Mouse (Mus musculus) spleen, postnatal 10 days (tissue): Measurements from ENCODE around the gene Astl.

ENCODE experiments used
- DNase-seq, 2 experiments: peaks; one replicate each; pipeline ENCODE4 v3.0.0; 2021 to 2022; ENCODE audit warnings: low spot score in 2 of 2

The Astl gene

DNA sequence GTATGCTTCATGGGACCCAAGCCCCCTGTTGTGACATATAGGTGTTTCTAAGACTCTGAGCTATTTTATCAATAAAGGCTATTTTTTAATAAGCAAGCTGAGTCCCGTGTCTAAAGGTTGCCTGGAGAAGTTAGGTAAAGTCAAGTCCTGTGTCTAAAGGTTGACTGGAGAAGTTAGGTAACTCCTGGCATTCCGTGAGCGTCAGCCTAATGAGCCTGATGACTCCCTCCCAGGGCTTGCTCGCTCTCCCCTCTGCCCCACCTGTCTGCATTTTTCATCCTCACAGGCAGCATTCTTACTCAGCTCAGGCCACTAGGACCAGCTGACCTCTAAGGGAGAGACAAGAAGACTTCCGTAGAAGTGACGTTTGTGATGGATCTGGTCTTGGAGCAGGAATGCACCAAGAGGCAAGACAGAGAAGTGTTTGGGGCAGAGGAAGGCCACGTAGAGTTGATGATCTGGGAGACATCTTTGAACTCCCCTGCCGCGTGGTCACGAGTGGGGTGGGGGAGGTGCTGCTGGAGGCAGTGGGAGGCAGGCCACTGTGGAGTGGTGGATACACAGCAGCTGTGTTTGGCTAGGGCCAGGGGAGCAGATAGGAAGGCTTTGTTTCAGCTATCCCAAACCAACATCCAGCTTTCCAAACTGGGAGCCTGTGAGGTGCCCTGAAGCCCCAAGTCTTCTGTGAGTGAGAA lies 28.8 kb downstream of the Astl start:
- DNase-seq, result no peak

DNA sequence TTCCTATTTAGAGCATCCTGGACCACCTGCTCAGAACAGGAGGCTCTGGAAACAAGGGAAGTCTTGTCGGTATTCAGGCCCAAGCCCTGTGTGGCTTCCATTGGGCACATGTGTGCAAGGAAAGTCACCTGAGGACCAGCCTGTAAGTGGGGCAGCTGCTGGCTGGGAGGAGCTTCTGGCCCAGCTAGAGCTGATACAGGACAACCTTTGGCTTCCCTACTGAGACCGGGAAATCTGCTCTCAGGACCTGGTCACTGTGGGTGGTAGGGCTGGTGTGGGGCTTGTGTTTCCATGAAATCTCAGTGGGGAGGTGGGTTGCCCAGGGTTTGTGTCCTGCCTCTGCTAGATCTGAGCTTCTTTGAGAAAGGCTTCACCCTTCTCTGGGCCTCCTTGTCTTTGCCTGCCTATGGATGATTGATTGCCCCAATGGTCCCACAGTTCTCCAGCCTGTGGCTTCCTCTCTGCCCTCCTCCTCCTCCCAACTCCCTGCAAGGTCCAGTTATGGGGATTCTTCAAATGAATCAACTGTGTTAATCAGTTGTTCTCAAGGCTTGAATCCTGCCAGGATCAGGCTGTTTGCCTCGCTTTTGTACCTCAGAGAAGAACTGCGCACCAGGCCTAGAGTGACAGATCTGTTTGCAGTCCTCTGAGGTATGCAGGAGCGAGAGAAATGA lies 31.4 kb downstream of the Astl start:
- DNase-seq, result no peak

DNA sequence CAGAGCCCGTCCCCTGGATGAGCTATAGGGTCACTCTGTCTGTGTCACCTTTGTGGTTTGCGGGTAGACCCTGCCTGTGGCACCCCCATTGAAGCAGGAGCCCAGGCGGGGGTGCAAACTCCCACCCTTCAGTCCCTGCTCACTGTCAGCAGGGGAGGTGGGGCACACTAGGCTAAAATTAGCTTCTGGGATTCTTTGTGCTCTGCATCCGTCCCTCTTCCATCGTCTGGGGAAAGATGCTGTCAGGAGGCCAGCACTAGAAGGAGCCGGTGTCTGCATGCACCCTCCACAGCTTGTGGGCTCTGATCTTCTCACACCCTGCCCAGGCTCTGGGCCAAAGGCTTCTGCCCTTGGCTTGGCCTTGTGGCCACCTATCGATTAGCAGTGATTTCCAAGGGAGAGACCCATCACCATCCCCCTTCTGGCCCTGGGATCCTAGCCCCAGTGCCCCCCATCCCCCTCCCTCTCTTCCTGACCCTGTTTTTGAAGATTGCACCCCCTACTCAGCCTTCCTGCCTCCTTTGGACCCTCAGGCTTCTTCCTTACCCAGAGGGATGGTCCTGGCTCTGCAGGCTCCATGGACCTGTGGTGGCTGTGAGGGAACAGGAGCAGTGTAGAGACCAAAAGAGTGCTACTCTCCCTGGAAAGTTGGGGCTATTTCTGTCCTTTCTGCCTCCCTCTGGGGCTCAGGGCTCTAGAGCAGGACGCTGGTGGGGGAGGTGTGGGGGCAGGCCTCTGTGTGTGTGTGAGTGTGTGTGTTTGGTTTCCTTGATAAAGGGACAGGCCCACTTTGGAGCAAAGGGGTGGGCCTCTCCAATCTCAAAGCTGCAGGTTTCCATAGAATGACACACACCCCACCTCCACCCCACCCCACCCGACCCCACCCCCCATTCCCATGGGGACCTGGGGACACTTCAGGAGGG lies 32.4 kb downstream of the Astl start:
- peak in 1 of 2 experiments; percentile 45 for DNase-seq

DNA sequence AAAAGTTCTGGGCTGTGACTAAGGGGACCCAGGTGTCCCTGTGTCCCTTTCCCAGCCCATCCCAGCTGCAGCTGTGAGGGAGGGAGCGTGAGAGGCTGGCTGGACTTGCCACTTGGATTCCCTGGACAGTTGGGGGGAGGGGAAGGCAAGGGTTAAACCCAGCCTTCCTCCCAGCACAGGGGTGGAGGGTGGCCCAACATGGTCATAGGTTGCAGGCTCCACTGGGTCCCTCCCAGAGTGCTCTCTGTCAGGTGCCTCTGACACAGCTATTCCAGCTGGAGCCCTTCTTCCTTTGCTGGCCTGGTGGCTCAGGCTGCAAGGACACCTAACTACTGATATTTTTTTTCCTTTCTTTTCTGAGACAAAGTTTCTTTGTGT lies 33.0 kb downstream of the Astl start:
- DNase-seq, result no peak

DNA sequence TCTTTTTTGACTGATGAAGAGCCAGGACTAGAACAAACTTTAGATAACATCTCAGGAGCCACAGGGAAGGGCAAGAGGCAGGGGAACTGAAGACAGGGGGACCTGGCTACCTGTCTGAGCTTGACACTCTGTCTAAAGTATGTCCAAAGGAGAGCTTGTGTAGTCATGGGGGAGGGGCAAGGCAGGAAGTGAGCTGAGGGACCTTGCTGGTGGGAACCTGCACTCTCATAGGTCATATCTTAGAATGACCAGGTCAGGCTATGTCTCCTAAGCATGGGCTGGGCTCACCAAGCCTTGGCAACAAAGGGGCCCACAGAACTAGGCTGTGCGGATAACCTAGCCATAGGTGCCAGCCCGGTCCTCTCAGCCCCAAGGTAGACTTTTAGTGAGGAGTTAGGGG lies 33.6 kb downstream of the Astl start:
- DNase-seq, result no peak

DNA sequence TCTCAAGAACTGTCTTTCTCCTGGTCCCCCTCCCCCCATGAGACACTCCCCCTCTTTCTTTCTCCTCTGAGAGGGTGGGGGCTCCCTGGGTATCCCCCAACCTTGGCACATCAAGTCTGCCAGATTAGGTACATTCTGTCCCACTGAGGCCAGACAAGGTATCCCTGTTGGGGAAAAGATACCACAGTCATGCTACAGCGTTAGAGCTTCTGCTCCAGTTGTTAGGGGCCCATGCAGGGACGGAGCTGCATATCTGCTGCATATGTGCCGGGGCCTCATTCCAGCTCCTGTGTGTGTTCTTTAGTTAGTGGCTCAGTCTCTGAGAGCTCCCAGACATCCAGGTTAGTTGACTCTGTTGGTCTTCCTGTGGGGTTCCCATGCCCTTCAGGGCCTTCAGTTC lies 35.7 kb downstream of the Astl start:
- no peak for DNase-seq

DNA sequence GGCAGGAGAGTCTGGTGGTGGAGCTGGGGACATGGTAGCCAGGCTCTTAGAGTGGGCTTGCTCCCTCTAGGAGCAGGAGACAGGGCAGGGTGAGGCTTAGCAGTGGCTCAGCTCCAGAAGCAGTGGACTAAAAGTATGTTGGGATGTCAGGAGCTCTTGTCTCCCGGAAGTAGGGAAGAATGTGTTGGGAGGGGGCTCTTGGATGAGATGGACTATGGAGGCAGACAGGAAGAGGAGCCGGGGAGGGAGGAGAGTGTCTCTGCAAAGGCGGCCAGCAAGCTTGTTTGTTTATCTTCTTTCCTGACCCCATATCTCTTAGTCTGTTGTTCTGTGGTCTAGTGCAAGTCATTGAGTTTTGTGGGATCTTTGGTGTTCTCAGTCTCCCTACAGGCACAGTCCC lies 36.6 kb downstream of the Astl start:
- DNase-seq, result no peak

DNA sequence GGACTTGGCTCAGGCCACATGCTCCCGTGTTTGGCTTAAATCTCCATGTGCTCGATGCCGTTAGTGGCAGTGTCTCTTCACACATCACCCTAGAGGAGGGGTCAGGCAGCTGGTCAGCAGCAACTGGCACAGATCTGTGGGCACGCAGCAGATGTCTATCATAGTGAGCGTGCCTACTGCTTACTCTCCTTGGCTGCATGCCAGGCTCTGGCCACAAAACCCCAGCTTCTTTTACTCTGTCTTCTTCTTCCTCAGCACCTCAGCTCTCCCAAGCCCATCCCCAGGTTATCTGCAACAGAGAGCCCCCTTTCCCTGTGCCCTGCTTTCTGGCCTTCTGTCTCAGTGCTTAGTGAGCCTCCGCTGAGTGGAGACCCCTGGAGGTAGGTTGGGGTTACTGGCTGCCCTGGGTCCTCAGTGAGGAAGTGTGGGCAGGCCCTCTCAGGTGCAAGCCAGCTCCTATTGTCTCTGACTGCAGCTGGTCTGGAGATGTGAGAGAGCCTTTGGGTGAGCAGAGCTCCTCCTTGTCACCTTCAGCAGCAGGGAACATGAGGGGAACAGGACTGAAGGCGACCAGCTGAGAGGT lies 37.4 kb downstream of the Astl start:
- peak in 1 of 2 experiments; percentile 57 for DNase-seq

DNA sequence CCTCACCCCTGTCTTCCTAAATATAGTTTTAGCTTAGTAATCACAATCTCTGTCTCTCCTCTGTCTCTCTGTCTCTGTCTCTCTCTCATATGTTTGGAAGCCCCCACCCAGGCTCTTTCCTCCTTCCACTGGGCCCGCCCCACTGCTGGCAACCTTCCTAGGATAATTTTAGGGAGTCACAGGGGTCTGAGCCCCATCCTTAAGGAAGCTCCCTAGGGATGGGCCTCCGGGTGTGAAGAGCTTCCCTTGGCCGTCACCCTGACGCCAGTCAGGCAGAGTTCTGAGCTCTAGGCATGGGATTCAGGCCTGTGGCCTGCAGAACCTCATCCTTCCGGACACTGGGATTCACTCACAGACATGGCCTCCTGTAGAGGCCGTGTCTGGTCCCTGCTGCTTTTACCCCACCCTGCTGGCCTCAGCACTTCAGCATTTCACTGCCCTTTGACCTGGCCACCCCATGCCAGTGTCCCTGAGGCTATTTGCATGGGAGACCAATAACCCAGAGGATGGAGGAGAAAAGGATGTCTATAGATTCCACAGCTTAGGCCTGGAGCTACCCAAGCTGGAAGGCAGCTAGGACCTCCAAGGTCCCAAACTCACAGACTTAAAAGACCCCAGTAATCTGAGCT lies 38.1 kb downstream of the Astl start:
- DNase-seq, result no peak

DNA sequence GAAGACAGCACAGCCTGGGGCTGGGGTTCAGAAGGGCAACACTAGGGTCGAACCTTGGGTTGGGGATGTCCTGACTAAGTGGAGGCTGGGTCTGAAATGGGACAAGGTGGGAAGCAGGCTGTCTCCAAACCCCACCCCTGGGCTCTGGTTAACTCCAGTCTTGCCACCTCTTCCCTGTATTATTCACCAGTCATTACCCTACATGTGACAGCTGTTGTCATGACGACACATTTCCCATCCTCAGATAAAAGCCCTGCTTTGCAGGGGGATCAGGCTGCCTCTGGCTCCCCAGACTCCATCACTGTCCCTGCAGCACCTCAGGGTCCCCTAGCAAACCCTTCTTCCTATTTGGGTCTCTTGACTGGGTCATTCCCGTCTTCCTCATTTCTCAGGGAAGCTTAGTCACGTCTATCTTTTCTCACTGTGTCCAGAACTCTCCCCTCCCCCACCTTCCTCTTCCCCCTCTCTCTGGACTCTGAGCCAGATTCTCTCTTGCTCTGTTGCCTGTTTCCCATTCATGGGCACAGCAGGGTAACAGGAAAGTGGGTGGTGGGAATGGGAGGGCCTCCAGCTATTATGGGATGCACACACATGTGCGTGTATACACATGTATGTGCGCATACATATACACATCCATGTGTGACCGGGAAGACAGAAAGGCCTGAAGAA lies 39.6 kb downstream of the Astl start:
- DNase-seq, result no peak

DNA sequence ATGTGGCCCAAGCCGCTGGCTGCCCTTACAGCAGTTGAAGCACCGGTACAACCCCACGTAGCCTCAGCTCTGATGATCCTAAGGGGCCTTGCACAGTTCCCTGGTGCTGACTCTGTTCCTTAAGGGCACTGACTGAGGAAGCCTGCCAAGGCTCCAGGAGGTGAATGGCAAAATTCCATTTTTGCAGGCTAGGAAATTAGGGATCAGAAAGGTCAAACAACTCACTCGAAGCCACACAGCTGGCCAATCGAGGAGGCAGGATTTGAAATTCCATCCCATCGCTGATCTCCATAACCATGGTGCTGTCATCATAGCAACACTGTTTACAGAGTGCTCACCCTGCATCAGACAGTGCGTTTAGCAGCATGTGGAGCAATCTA lies 40.2 kb downstream of the Astl start:
- DNase-seq, result no peak

DNA sequence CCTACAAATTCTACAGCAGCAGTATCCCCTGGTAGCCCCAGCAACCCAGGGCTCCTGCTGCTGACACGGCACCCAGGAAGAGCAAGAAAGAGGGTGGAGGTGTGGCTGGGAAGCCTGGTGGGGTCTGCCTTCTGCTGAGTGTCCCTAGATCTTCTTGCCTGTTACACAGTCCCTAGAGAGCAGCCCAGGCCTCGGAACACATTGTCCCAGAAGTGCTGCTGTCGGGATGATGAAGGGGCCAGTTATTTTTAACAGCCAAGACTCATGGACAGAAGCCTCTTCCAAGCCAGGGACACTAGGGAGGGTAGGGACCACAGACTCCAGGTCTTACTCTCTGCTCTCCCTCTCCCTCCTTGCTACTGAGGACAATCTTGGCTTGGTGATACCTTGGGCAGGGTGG lies 40.8 kb downstream of the Astl start:
- DNase-seq, result no peak

DNA sequence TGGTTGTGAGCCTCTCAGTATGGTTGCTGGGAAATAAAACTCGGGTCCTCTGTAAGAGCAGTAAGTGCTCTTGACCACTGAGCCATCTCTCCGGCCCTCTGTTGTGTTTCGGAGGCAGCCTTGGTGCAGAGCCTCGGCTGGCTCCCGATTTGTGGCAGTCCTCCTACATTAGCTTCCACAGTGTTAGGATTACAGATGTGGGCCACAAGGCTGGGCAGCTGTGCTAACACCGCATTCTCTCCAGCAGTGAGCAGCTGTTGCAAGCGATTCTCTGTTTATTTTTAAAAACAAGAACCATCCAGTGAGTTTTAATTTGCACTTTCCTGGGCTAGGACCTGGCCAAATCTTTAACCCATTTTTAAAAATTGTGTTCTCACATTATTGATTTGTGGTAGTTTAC lies 45.4 kb downstream of the Astl start:
- DNase-seq, result no peak

DNA sequence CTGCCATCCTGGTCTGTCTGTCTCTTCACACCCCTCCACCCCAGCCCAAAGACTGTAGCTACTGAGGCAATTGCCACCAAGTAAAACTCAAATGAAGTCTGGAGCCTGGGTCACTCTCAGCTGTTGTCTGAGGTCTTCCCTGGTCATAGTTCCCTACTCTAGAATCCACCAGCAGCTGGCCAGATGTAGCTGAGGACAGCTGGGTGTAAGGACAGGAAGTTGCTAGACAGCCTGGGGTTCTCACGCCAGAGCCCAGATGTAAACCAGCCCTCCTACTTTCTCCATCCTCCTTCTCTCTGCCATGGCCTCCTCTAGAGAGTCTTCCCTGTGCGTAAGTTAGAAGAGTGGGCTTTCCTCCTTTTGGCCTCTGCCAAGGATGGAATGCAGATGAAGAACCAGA lies 49.1 kb downstream of the Astl start:
- no peak for DNase-seq

DNA sequence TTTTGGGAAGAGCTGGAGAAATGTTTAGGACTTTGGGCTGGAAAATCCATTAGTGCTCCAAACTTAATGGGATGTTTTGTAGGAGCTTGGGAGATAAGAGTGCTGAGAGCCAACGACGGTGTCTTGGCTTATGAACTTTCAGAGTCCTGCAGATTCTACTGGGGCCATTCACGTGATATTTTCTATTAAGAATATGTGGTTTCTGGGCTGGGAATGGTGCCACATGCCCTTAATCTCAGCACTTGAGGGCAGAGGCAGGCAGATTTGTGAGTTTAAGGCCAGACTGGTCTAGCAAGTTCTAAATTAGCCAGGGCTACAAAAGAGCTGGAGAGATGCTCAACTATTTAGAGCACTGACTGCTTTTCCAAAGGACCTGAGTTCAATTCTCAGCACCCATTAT lies 51.9 kb downstream of the Astl start:
- DNase-seq, result no peak

DNA sequence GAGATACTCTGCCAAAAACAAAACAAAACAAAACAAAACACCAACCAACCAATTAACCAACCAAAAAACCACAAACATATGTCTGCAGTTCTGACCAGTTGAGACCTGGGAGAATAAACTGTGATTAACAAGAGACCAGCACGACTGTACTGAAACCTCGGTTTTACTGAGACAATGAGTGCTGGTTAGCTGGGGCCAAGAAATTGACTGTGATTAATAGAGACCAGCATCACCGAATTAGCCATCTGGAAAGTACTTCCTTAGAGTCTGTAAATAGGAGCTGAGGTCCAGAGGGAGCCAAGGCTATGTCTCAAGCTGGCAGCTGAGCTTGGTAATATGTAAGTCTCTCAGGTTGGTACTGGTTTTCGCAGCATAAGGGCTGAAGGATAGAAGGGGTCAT lies 52.4 kb downstream of the Astl start:
- no peak for DNase-seq

DNA sequence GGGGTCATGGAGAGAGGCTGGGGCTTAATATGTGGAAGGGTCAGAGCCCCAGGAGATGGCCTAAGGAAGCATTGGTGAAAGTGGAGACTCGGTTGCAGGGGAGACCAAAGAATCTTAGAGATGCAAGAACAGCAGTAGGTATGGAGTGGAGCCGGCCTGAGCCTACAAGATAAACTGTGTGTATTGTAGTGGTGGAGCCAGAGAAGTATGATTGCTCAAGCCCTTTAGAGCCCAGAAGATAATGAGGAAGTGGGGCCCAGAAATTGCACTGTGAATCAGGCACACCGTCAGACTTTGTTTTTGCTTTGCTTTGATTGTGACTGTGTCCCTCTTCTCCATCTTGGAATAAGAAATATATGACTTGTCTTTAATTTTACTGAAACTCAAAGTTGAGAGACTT lies 52.9 kb downstream of the Astl start:
- no peak for DNase-seq

DNA sequence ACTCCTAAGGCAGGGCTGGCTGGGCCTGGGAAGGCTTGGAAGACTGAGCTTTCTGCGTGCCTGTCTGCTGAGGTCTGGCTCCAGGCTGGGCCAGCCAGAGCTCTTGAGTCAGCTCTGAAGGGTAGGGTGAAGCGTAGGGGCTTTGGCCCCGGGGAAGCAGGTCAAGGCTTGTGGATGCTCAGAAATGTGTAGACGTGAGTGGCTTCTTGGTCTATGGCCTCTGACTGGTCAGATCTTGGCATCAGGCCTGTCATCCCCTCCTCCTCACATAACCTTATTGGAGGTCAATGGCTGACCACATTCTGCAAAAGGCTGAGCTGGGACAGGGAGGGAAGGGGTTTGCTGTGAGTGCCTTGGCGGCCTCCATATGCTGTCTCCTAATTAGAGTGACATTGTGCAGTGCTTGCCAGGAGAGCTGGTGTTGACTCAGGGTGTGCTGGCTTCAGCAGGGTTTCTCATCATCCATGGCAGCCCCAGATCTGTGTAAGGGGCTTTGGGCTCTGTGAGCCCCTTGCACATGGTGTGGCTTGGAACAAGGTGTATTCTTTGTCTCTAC lies 56.2 kb downstream of the Astl start:
- no peak for DNase-seq

DNA sequence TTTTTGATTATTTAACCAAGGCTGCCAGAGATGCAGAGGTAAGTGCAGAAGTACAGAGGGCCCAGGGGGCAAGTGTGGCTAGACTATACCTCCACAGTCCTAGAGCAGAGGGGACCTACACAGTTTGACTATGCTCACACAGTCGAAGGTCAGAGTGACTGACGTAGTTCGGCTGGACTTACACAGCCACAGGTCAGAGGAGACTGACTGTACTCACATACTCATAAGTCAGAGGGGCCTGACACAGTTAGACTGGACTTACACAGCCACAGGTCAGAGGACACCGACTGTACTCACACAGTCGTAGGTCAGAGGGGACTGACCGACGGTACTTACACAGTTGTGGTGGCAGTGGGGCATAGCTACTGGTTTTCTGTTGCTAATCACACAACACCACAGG lies 60.3 kb downstream of the Astl start:
- DNase-seq, result no peak
